Mouse (Mus musculus): Measurements from ENCODE around the gene Dlgap1.

Dlgap1 gene

DNA sequence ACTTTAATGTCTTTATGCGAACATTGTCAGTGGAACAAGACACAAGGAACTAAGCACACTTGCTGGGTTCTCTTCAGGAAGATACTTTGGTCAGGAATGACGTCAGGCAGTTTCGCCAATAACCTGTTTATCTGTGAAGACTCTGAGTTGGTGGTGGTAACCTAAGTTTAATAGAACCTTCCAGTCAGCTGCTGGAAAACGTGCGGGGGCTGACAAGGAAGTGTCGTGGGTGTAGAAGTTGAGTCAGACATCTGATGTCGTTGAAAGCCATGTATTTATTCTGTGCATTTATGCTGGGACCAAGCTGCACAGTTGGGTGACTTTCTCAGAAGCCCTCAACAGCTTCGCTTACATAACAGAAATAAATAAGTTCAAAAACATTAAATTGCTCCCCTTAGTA is 477.6 kb downstream of the Dlgap1 start:
- intact Hi-C loops (cut with DNase I), result no loop called here

DNA sequence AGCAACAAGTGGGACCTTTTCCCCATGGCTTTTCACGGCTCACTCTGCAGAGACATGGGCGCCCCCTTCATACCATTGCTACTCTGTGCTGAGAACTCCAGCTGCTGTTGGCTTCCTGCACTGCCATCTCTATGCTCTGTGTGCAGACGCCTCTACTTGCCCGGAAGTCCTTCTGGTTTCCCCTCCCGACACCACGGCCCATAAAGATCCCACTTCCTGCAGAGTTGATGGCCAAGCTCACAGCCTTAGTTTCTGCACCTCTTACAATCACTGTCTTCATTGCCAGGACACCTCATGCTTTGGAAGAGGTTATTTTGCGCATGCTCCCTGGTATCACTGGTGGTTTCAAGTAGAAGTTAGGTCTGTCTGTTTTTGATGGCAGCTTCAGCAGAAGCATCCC is 486.2 kb downstream of the Dlgap1 start:
- intact Hi-C loops (cut with DNase I), result no loop called here

DNA sequence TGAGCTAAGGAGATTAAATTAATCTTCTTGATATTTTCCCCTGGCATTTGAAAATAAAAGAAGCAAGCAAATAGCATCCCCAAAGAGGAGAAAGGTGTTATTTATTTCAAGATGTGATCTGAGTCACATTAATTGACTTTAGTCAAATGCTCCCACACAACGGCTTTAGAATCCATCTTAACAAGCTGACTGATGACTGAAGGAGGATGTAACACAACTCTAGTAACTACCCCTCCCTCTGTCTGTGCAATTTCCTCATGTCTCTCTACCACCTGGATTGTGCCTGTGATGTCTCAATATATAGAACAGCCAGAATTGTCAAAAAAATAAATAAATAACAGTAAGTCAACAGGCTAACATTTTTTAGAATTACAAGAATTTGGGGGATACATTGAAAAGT is 488.2 kb downstream of the Dlgap1 start:
- intact Hi-C loops (cut with DNase I), result no loop called here

DNA sequence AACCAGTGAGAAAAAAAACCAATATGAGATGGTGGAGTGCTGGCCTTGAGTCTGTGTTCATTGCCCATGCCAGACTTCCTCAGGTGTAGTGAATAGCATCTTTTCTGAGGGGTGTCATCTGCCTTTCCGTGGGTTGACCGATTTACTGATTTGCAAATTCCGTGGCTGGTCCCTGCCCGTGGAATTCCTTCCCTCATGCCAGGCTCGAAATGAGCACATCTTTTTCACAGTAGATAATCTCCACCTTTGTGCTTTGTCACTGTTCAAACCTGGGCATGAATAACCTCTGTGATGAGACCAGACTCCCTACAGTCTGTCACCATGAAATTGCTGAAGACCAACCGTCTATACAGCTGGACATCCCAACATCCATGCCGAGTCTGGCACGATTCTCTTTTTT is 493.4 kb downstream of the Dlgap1 start:
- intact Hi-C loops (cut with DNase I), result no loop called here

DNA sequence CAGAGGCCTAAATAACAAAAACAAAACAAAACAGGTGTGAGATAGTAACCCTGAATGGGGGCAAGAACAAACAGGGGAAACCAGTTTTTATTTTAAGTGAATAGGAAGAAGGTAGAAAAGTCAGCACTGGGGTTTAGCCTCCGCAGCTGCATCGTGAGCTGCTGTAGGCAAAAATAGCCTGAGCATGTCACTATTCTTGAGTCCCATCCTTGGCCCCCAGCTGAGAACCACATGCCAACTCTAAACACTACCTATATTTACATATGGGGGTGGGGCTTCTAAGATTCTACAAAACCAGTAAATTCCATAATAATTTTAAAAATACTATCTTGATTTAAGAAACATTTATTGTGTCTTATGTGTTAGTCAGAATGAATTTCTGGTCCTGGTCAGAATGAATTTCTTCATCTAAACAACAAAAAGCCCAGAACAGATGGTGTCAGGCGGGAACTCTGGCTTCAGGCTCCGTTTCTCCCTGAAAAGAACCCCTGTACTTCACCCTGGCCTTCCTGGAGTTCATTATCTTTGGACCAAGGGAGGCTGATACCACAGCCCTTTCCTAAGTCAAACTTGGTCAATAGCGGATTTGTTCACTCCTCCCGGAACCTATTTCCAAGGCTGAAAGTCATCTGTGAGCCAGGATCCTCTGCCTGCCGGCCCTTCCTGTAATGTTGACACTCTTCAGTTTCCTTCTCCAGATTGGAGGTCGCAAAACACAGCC is 494.1 kb downstream of the Dlgap1 start:
- intact Hi-C loops (cut with DNase I), result no loop called here

DNA sequence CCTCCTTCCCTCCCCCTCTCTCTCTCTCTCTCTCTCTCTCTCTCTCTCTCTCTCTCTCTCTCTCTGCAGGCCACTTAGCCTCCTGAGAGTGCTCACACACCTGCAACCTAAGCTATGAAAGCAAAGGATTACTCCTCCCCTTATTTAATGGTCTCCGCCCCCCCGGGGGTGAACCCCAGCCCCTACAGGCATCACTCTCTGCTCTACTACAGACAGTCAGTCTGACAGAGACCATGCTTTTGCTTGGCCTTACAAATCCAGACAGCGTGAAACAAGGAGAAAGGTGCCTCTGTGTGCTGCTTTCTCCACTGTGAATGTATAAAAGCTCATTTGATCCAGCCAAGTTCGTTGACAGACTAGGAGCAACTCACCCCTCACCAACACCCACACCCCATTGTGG is 497.5 kb downstream of the Dlgap1 start:
- intact Hi-C loops (cut with DNase I), result no loop called here

DNA sequence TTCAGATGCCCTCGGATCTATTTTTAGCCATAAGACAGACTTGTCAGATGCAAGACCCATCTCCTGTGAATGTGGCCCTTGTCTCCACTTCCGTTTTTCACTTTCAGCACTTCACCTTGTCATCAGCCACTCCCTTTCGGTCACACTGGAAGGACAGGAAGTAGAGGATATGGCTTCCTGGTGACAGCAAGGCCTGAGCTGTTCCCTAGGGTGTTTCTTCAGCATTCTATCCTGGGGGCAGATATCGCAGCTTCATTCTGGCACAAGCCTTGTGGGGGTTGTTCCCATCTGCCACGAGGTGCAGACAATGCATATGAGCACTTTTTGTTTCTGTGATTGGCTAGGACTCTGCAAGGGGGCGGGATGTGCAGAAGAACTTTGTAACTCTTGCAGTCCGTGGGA is 502.1 kb downstream of the Dlgap1 start:
- intact Hi-C loops (cut with DNase I), result no loop called here

DNA sequence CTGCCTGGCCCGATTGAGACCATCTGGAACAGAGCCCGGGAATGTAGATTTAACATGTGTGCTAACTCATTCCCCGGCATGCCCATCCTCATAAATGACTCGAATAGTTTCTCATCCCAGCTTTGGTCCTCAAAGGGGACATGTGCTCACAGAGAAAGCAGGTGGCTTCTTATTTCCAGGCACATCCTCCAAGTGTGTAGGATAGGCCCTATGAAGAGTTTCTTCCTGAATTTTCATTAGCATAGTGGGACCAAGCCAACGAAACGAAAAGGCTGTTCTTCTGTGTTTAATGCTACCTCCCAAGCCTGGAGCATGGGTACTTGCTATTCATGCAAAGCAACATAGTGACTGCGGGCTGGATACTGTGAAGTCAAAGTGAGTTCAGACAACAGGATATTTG is 503.3 kb downstream of the Dlgap1 start:
- intact Hi-C loops (cut with DNase I), result no loop called here

DNA sequence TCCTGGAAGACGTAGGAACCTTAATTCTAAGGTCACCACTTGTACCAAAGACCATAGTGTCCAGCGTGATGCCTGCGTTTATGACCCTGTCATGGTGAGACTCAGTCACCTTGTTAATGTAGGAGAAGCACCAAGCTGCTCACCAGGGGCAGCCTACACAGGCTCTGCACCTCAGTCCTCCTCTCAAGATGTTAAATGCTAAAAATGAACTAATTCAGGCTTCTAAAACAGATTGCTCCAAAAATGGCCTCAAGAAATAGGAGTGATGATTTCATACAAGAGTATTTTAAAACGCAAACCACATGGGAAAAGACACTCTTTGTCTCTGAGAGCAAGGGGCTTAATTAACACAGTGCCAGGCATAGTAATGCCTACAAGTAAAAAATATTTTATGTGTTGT is 505.0 kb downstream of the Dlgap1 start:
- intact Hi-C loops (cut with DNase I), result no loop called here

DNA sequence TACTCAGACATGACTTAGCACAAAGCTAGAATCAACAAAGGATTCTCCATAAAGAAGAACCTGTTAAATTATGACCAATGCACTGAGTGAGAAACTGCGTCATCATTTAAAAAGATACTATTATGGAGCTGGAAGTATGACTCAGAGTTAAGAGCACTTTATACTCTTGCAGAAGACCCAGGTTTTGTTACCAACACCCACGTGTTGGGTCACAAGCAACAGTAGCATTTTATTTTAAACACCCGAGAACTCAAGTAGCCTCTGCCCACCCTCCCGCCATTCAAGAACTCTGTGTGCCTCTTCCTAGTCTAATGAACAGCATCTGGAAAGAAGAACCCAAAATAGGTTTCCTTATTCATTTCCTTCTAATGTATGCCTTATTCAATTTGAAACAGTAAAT is 514.8 kb downstream of the Dlgap1 start:
- intact Hi-C loops (cut with DNase I), result no loop called here

DNA sequence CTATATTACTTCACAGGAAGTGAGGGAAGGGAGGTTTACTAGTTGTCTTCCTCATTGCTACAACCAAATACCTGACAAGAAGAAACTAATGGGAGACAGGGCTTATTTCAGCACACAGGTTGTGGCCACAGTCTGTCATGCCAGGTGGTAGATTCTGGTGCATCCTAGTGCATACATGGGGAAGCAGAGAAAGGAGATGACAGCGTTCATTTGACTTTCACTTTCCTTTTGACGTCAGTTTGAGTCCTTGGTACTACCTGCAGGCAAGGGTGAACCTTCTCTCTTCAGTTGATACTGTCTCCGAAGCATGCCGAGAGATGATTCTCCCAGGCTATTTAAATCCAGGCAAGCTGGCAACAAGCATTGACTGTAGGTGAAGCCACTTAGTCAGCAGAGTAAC is 516.8 kb downstream of the Dlgap1 start:
- intact Hi-C loops (cut with DNase I), result no loop called here

DNA sequence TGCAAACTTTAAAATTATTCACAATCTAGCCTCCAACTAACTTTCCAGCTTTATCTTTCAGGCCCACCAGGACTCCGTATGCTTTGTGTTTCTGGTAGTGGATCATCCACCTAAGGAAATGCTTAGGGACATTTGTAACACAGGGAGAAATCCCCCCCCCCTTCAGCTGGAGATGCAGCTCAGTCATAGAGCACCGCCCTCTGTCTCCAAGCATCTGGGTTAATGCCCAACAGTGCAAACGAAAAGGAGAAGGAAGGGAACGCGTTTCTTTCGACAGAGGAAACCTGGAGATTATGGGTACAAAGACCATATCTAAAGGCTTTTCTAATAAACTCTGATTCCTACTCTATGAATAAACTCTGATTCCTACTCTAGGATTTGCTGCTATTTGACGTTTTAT is 517.4 kb downstream of the Dlgap1 start:
- intact Hi-C loops (cut with DNase I), result no loop called here

DNA sequence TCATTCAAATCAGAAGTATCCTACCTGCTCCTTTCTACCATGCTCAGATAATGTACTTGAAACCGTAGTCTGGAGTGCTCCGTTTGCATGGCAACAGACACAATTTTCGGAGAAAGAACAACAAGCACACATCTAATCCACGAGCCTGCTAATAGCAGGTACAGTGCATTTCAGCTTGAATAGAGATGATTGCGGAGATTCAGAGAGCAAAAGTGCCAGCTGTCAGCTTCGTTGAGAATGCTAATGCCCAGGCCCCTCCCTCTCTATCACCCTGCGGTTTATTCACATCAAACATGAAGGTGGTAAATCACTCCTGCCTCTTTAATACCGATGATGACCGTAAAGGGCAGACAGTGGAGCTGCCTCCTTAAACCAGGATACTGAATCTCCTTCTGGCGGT is 518.0 kb downstream of the Dlgap1 start:
- intact Hi-C loops (cut with DNase I), result no loop called here

DNA sequence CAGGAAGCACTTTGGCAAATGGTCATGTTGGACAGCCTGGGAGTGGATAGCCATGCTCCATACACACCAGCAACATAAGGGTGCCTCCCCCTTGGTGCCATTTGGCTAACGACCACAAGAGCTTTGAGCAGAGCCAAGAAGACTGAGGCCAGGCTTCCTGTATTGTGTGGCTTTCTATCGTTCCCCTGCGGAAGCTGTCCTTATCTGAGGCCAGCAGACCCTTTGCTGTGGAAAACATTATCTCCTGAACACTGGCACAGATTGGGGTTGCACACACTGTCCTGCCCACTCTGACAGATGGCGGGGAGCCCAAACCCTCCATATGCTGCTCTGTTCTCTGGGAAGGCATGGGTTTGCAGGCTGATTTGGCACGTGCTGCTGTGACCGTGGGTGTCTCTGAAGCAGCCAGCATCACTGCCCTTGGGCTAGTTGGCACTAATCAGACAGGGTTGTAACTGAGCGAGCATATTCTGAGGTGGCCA is 520.0 kb downstream of the Dlgap1 start:
- intact Hi-C loops (cut with DNase I), result no loop called here

DNA sequence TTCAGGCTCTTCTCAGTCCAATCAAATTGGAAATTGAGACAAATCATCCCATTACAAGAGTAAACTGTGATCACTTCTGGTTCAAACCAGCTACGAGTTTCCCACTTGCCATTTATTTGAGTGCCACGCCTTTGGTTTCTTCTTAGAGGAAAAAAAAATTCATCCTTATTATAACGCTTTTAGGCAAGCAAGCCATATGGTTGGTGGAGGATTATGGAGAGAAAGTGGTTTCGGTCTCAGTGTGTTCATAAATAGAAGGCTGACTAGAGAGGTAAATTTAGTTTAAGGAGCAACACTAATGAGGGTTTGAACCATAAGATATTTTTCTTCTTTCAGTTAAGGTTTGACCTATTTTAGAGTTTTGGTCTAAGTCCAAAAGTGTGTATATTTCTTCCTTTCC is 522.7 kb downstream of the Dlgap1 start:
- intact Hi-C loops (cut with DNase I), result no loop called here

DNA sequence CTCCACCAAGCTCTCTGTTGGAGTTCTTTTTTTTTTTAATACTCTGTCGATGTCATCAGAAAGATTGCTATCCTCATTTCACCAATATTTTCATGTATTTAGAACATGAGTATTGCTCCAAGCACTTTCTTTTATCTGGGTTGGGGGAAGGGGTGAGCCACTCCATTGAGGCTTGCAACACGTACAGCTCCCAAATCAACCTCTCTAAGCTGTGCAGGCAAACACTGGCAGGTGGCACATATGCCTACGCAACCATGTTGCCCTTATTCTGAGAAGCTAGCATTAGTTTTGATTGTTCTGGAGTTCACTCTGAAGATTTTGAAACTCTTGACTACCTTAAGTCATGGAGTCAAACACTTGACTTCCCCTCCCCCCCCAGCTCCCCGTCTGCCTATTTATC is 525.5 kb downstream of the Dlgap1 start:
- intact Hi-C loops (cut with DNase I), result no loop called here

DNA sequence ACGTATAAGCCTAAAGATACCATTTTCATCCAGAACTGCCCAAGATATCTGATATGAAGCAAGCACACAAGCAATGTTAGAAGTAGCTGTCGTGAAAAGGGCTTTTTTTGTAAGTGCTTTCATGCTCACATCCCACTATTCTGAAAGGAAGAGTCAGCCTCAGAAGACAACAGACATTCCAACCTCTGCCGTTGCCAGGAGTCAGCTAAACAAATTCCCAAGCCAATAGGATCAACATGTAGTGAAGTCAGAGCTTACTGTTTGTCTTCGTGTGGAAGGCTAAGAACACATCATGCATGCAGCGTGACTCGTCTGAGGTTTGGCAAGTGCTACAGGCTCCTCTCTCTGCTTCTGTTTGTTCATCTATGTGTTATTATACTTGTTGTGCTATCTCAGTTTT is 529.4 kb downstream of the Dlgap1 start:
- intact Hi-C loops (cut with DNase I), result no loop called here

DNA sequence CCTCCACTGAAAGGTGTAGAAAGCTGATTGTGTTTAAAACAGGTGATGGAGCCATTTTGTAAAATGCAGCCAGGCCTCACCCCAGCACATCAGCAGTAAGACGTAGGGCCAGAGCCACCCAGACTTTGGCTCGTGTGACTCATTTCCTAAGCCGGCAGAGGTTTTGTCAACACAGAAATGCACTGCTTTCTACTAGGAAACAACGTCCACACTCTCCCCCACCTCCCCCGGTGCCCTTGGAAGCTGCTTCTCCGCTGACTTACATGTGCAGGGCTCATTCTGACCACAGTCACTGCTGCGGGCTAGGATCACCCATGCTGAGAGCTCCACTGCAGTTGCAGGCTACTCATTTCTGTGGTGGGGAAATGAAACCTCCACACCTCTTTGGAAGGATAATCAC is 533.1 kb downstream of the Dlgap1 start:
- intact Hi-C loops (cut with DNase I), result no loop called here

DNA sequence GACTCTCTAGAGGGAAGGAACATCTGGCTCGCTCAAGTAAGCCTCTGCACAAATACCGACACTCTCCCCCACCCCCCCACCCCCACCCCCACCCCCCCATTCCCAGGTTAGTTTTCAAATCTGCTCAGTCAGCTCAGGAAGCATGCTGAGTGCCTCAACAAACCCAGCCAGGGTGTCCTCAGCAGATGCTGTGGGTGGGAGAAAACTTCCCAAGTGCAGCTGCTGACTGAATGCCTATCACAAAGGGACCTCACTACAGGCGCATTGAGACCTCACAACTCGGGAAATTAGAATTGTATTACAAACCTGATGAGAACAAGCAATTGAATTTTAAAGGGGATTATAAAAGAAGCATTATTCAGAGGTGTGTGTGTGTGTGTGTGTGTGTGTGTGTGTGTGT is 538.9 kb downstream of the Dlgap1 start:
- intact Hi-C loops (cut with DNase I), result no loop called here

DNA sequence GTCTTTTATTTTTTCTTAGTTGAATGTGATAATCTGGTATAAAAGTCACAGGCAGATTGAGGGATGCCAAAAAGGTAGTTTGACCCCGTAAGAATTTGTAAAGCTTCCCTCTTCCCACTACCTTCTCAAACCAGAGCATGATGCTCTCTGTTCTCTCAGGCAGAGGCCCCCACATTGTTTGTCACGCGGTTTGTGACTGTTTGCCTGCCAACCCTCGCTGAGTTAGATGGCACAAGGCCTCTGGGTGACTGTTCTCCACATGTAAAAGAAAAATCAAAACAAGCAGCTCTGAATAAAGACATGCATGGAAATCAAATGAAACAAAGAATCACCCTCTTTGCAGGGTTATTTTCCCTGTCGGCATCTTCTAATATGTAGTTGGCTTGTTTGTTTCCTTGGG is 541.6 kb downstream of the Dlgap1 start:
- intact Hi-C loops (cut with DNase I), result loop anchor here (5.0 kb wide), 1 partner anchor 78 kb away; no protein-coding TSS in a partner anchor

DNA sequence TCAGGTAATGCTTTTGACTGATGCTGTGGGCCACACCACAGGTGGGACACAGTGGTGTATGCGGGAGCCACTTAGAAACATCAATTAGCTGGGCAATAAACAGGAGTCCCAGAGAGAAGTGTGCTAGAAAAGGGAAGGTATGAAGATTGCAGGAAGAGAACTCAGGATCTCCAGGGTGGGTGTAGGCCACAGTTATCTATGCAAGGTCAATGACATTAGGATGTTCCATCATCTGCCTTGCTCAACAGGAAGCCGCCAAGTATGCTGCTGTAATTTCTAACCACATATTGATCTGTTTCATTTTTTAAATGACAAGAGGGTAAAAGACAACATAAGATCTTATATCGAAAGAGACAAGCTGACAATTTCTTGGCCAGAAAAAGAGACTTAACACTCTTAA is 542.5 kb downstream of the Dlgap1 start:
- intact Hi-C loops (cut with DNase I), result loop anchor here (5.0 kb wide), 1 partner anchor 79 kb away; no protein-coding TSS in a partner anchor

DNA sequence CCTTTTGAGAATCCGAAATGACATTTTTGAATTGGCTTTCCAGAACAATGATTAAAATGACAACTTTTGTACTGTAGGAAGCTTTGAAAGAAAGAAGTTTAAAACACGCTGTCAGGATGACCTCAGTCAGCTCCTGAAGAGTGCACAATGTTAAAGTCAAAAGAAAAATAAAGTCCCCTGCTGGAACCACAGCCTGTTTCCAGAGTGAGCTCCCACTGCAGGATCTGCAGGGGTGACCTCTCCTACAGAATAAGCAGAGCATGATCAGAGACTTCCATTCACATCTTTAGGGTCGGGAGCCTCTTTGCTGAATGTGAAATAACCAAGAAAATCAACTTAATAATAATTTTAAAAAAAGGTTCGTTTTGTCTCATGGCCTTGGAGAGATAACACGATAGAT is 544.9 kb downstream of the Dlgap1 start:
- intact Hi-C loops (cut with DNase I), result loop anchor here (5.0 kb wide), 1 partner anchor 81 kb away; no protein-coding TSS in a partner anchor

DNA sequence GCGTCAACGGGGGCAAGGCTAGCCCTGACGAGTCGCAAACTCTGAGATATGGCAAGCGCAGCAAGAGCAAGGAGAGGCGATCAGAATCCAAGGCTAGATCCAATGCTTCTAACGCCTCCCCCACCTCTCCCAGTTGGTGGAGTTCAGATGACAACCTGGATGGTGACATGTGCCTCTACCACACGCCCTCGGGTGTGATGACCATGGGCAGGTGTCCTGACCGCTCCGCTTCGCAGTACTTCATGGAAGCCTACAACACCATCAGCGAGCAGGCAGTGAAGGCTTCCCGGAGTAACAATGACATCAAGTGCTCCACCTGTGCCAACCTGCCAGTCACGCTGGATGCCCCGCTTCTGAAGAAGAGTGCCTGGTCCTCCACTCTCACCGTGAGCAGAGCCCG is 547.6 kb downstream of the Dlgap1 start:
- intact Hi-C loops (cut with DNase I), result no loop called here

DNA sequence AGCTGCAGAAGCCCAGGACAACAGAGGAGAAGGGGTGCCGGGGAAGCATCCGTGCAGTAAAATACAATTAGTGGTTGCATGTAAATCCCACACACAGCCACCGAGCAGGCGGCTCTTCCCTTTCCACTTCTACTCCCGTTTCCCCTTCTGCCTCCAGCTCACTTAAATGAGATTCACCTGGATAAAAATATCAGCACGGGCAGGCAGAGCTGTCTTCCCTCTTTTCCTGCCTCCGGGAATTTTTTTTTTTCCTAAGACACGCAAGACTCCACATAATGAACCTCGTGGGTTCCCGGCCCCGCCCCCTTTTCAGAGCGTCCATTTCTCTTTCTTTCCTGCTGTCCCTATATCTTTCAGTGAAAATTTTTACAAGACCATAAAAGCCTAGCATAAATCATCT is 548.5 kb downstream of the Dlgap1 start:
- intact Hi-C loops (cut with DNase I), result no loop called here

Data from adrenal gland (tissue).